Comparison of ENCODE assay signal across 20 mouse cellular contexts in genomic region chr4:138108541-138108940, GRCm38 (mm10).
A peak's percentile ranks its signal among the peaks of the same experiment; 100 is the strongest.
DNase-seq lines count a peak whose midpoint lies in the region; ATAC-seq and TF ChIP-seq lines count a peak whose summit lies in the region.
"Had no signal": no experiment of that assay in that cellular context is flagged by ENCODE, and none has a peak within 500 bp of the region (broad histone marks: within the 10 kb centered on the region; RNA-seq: fewer than 3 reads in every experiment).

No protein-coding gene starts in this region.

- 58% methylated on average over 2 of the region's 2 CpGs for WGBS in kidney, embryonic 14.5 days
- WGBS in midbrain, embryonic 11.5 days, result 94% methylated on average over 2 of the region's 2 CpGs
- 74% methylated on average over 2 of the region's 2 CpGs for WGBS in midbrain, embryonic 14.5 days

- DNase-seq in gastrocnemius, adult 2 months, result no peak
- DNase-seq in gastrocnemius, postnatal 10 days, result no peak
- peak; percentile 45 to 49 for DNase-seq in kidney, adult 8-10 months
- DNase-seq in midbrain, embryonic 11.5 days (ENCODE audit: low spot score, missing footprints), result peak; percentile 60
- no peak for DNase-seq in midbrain, embryonic 14.5 days
- no peak for DNase-seq in heart, postnatal 25 days (ENCODE audit: low spot score)
- no peak for DNase-seq in spleen, adult 18-20 months
- DNase-seq: adrenal gland, postnatal 14 days; cerebellum, adult 9-11 months; cerebellum, postnatal 36 days; forebrain, postnatal 0 days; gastrocnemius, postnatal 36 days; heart, adult 11 months; heart, postnatal 4 days had no signal

- H3K36me3 ChIP-seq in kidney, embryonic 14.5 days (ENCODE audit: control insufficient read depth, insufficient read depth, low read length), result peaks cover 66% of the 10 kb centered on the region
- peaks cover 16% of the 10 kb centered on the region for H3K36me3 ChIP-seq in midbrain, embryonic 11.5 days (ENCODE audit: control insufficient read depth, insufficient read depth, low read length)
- H3K36me3 ChIP-seq in midbrain, embryonic 14.5 days (ENCODE audit: control insufficient read depth, insufficient read depth, low read length), result peaks cover 60% of the 10 kb centered on the region

- intact Hi-C loops in gastrocnemius, adult 2 months (cut with DNase I), result loop anchor here (1.0 to 10.0 kb wide), 4 partner anchors 56 to 266 kb away; no protein-coding TSS in a partner anchor
- intact Hi-C loops in heart, postnatal 25 days (cut with DNase I), result loop anchor here (5.0 to 10.0 kb wide), 2 partner anchors 144 to 256 kb away; no protein-coding TSS in a partner anchor

- no peak for TF ChIP-seq CTCF in gastrocnemius, adult 2 months (IDR thresholded peaks at IDR 0.05)

- no peak overlapping the region for H3K9ac ChIP-seq in kidney, embryonic 14.5 days (ENCODE audit: low read depth, low read length)
- H3K9ac ChIP-seq in midbrain, embryonic 11.5 days (ENCODE audit: low read length), result no peak overlapping the region
- no peak overlapping the region for H3K9ac ChIP-seq in midbrain, embryonic 14.5 days (replicated peaks; ENCODE audit: low read length)
- H3K9ac ChIP-seq: forebrain, embryonic 13.5 days; forebrain, postnatal 0 days; heart, embryonic 13.5 days; hindbrain, embryonic 12.5 days had no signal

- no peak for ATAC-seq in kidney, embryonic 14.5 days (ENCODE audit: low FRiP score, low TSS enrichment)
- no peak for ATAC-seq in midbrain, embryonic 11.5 days (ENCODE audit: low FRiP score)
- ATAC-seq in midbrain, embryonic 14.5 days (ENCODE audit: low FRiP score, low TSS enrichment), result no peak
- ATAC-seq: Patski had no signal

- H3K27me3 ChIP-seq in kidney, embryonic 14.5 days (ENCODE audit: control insufficient read depth, insufficient read depth, low read length), result no peaks in the 10 kb centered on the region
- no peaks in the 10 kb centered on the region for H3K27me3 ChIP-seq in midbrain, embryonic 11.5 days (ENCODE audit: control insufficient read depth, insufficient read depth, low read length)
- no peaks in the 10 kb centered on the region for H3K27me3 ChIP-seq in midbrain, embryonic 14.5 days (ENCODE audit: control insufficient read depth, insufficient read depth, low read length)
- H3K27me3 ChIP-seq: forebrain, embryonic 13.5 days; heart, embryonic 13.5 days; hindbrain, embryonic 12.5 days; Patski had no signal

- H3K4me1 ChIP-seq in kidney, embryonic 14.5 days (ENCODE audit: control insufficient read depth, insufficient read depth, low read length), result no peaks in the 10 kb centered on the region
- H3K4me1 ChIP-seq in midbrain, embryonic 11.5 days (ENCODE audit: control insufficient read depth, insufficient read depth, low read length), result no peaks in the 10 kb centered on the region
- H3K4me1 ChIP-seq in midbrain, embryonic 14.5 days (ENCODE audit: control insufficient read depth, insufficient read depth, low read length), result no peaks in the 10 kb centered on the region
- H3K4me1 ChIP-seq: forebrain, embryonic 13.5 days; heart, embryonic 13.5 days had no signal

- no peaks in the 10 kb centered on the region for H3K9me3 ChIP-seq in kidney, embryonic 14.5 days (ENCODE audit: control insufficient read depth, low read length)
- H3K9me3 ChIP-seq in midbrain, embryonic 11.5 days (ENCODE audit: control insufficient read depth, low read length), result no peaks in the 10 kb centered on the region
- no peaks in the 10 kb centered on the region for H3K9me3 ChIP-seq in midbrain, embryonic 14.5 days (ENCODE audit: control insufficient read depth, low read length)
- H3K9me3 ChIP-seq: embryonic facial prominence, embryonic 10.5 days; forebrain, embryonic 13.5 days; heart, embryonic 13.5 days; hindbrain, embryonic 12.5 days had no signal

- H3K27ac ChIP-seq in gastrocnemius, adult 2 months, result peak overlapping the region; percentile 65
- H3K27ac ChIP-seq in kidney, embryonic 14.5 days (ENCODE audit: low read depth, low read length), result no peak overlapping the region
- no peak overlapping the region for H3K27ac ChIP-seq in midbrain, embryonic 11.5 days (ENCODE audit: low read depth, low read length)
- no peak overlapping the region for H3K27ac ChIP-seq in midbrain, embryonic 14.5 days (replicated peaks; ENCODE audit: low read depth, low read length)
- H3K27ac ChIP-seq: embryonic facial prominence, embryonic 10.5 days; forebrain, embryonic 13.5 days; heart, embryonic 13.5 days; hindbrain, embryonic 12.5 days had no signal

- H3K4me3 ChIP-seq in gastrocnemius, adult 2 months, result no peak overlapping the region
- H3K4me3 ChIP-seq in kidney, embryonic 14.5 days (ENCODE audit: low read length), result no peak overlapping the region
- no peak overlapping the region for H3K4me3 ChIP-seq in midbrain, embryonic 11.5 days (ENCODE audit: low read depth, low read length)
- H3K4me3 ChIP-seq in midbrain, embryonic 14.5 days (replicated peaks; ENCODE audit: low read depth, low read length), result no peak overlapping the region
- H3K4me3 ChIP-seq: embryonic facial prominence, embryonic 10.5 days; forebrain, embryonic 13.5 days; heart, embryonic 13.5 days; hindbrain, embryonic 12.5 days had no signal

- no peak overlapping the region for H3K4me2 ChIP-seq in kidney, embryonic 14.5 days (replicated peaks; ENCODE audit: low read depth, low read length)
- H3K4me2 ChIP-seq in midbrain, embryonic 11.5 days, result no peak overlapping the region
- no peak overlapping the region for H3K4me2 ChIP-seq in midbrain, embryonic 14.5 days (ENCODE audit: low read length)
- H3K4me2 ChIP-seq: forebrain, embryonic 13.5 days; heart, embryonic 13.5 days; hindbrain, embryonic 12.5 days had no signal

Comparison
In these comparisons a context has a peak if more than half of its experiments do, and no peak if none do; other contexts are left out.
1. DNase-seq: peak in kidney, adult 8-10 months (2 of 2) and midbrain, embryonic 11.5 days (single experiment); none in gastrocnemius, adult 2 months (single experiment), gastrocnemius, postnatal 10 days (single experiment), midbrain, embryonic 14.5 days (single experiment), heart, postnatal 25 days (single experiment) and spleen, adult 18-20 months (0 of 2).